22 mouse cellular contexts compared by ENCODE assay signal in genomic region chr11:118652401-118653240, GRCm38 (mm10).
DNase-seq lines count a peak whose midpoint lies in the region; ATAC-seq and TF ChIP-seq lines count a peak whose summit lies in the region.
"Had no signal": no experiment of that assay in that cellular context is flagged by ENCODE, and none has a peak within 500 bp of the region (broad histone marks: within the 10 kb centered on the region; RNA-seq: fewer than 3 reads in every experiment).

No protein-coding gene starts in this region.

- no peak overlapping the region for H3K27ac ChIP-seq in forebrain, postnatal 0 days (ENCODE audit: low read depth, low read length)
- no peak overlapping the region for H3K27ac ChIP-seq in forebrain, embryonic 15.5 days (replicated peaks)
- H3K27ac ChIP-seq: embryonic facial prominence, embryonic 10.5 days; embryonic facial prominence, embryonic 13.5 days; forebrain, embryonic 12.5 days; gastrocnemius, adult 2 months; hindbrain, embryonic 12.5 days had no signal

- ATAC-seq in forebrain, postnatal 0 days = no peak
- no peak for ATAC-seq in forebrain, embryonic 15.5 days (replicated peaks)
- ATAC-seq: forebrain, embryonic 16.5 days had no signal

- no peak for TF ChIP-seq CTCF in forebrain, postnatal 0 days (IDR thresholded peaks at IDR 0.05; ENCODE audit: low read depth)

- no peaks in the 10 kb centered on the region for H3K4me1 ChIP-seq in forebrain, postnatal 0 days (ENCODE audit: insufficient read depth)
- peaks cover 16% of the 10 kb centered on the region; the same call in 1 of the 2 replicates for H3K4me1 ChIP-seq in forebrain, embryonic 15.5 days
- H3K4me1 ChIP-seq: embryonic facial prominence, embryonic 10.5 days; embryonic facial prominence, embryonic 13.5 days had no signal

- no peaks in the 10 kb centered on the region for H3K36me3 ChIP-seq in forebrain, postnatal 0 days (ENCODE audit: insufficient read depth)
- no peaks in the 10 kb centered on the region for H3K36me3 ChIP-seq in forebrain, embryonic 15.5 days
- H3K36me3 ChIP-seq: embryonic facial prominence, embryonic 10.5 days; embryonic facial prominence, embryonic 13.5 days; forebrain, embryonic 12.5 days; hindbrain, embryonic 12.5 days; hindbrain, embryonic 15.5 days had no signal

- H3K4me2 ChIP-seq in forebrain, postnatal 0 days (ENCODE audit: low read depth) = no peak overlapping the region
- no peak overlapping the region for H3K4me2 ChIP-seq in forebrain, embryonic 15.5 days (replicated peaks)
- H3K4me2 ChIP-seq: embryonic facial prominence, embryonic 13.5 days; forebrain, embryonic 12.5 days; heart, embryonic 11.5 days; hindbrain, embryonic 12.5 days; hindbrain, embryonic 15.5 days had no signal

- H3K4me3 ChIP-seq in forebrain, postnatal 0 days (ENCODE audit: low read depth, low read length) = no peak overlapping the region
- H3K4me3 ChIP-seq in forebrain, embryonic 15.5 days = no peak overlapping the region
- H3K4me3 ChIP-seq: embryonic facial prominence, embryonic 10.5 days; embryonic facial prominence, embryonic 13.5 days; erythroblast, embryonic 14.5 days; forebrain, embryonic 12.5 days; gastrocnemius, adult 2 months; hindbrain, embryonic 12.5 days; hindbrain, embryonic 15.5 days had no signal

- peak; percentile 25 for DNase-seq in forebrain, postnatal 0 days
- DNase-seq in layer of hippocampus, postnatal 14 days (ENCODE audit: low spot score in 2 of 2) = peak; percentile 25 to 78
- DNase-seq in layer of hippocampus, adult 11-12 months (ENCODE audit: low spot score) = no peak
- peak; percentile 49 for DNase-seq in brain, adult 2 months (ENCODE audit: low read depth, low spot score)
- DNase-seq in spleen, postnatal 14 days (ENCODE audit: low spot score in 2 of 2) = no peak
- DNase-seq in left cerebral cortex, adult 8-10 months (ENCODE audit: low spot score in 2 of 2) = no peak
- DNase-seq: adrenal gland, adult 2 months; adrenal gland, postnatal 14 days; B cell, adult 2 months; embryo, embryonic 11 days; gastrocnemius, postnatal 14 days; heart, adult 11 months had no signal

- no peak overlapping the region for H3K9ac ChIP-seq in forebrain, postnatal 0 days
- H3K9ac ChIP-seq in forebrain, embryonic 15.5 days (replicated peaks) = no peak overlapping the region
- H3K9ac ChIP-seq: embryonic facial prominence, embryonic 13.5 days; forebrain, embryonic 12.5 days; hindbrain, embryonic 12.5 days; hindbrain, embryonic 15.5 days had no signal

- 74% methylated on average over 13 of the region's 13 CpGs for WGBS in forebrain, postnatal 0 days
- 82% methylated on average over 13 of the region's 13 CpGs for WGBS in forebrain, embryonic 15.5 days

- H3K9me3 ChIP-seq in forebrain, postnatal 0 days (ENCODE audit: low read length) = no peaks in the 10 kb centered on the region
- no peaks in the 10 kb centered on the region for H3K9me3 ChIP-seq in forebrain, embryonic 15.5 days
- H3K9me3 ChIP-seq: embryonic facial prominence, embryonic 10.5 days; embryonic facial prominence, embryonic 13.5 days; forebrain, embryonic 12.5 days; hindbrain, embryonic 12.5 days; hindbrain, embryonic 15.5 days had no signal

- no peaks in the 10 kb centered on the region for H3K27me3 ChIP-seq in forebrain, postnatal 0 days (ENCODE audit: insufficient read depth, low read length)
- H3K27me3 ChIP-seq in forebrain, embryonic 15.5 days = no peaks in the 10 kb centered on the region
- H3K27me3 ChIP-seq: embryonic facial prominence, embryonic 13.5 days; forebrain, embryonic 12.5 days; hindbrain, embryonic 15.5 days had no signal

Comparison
In these comparisons a context has a peak if more than half of its experiments do, and no peak if none do; other contexts are left out.
1. DNase-seq: peak in forebrain, postnatal 0 days (single experiment), layer of hippocampus, postnatal 14 days (2 of 2) and brain, adult 2 months (single experiment); none in layer of hippocampus, adult 11-12 months (single experiment), spleen, postnatal 14 days (0 of 2) and left cerebral cortex, adult 8-10 months (0 of 2).